Mouse (Mus musculus) spleen, adult 2 months (tissue): ENCODE data around the gene Memo1.

Experiments used
- CTCF ChIP-seq: fragments of 200-500 bp; IDR thresholded peaks from 2 replicates; pipeline ENCODE4 v1.5.1; 2011; ENCODE audit warnings: mild to moderate bottlenecking, inconsistent platforms; ENCODE audit not compliant: insufficient read depth, insufficient read length, insufficient replicate concordance; ENCODE audit errors: extremely low read depth
- POLR2A ChIP-seq: fragments of 200-500 bp; IDR thresholded peaks from 2 replicates; pipeline ENCODE4 v1.6.1; 2011; ENCODE audit warnings: low read depth, low read length, inconsistent platforms

DNA sequence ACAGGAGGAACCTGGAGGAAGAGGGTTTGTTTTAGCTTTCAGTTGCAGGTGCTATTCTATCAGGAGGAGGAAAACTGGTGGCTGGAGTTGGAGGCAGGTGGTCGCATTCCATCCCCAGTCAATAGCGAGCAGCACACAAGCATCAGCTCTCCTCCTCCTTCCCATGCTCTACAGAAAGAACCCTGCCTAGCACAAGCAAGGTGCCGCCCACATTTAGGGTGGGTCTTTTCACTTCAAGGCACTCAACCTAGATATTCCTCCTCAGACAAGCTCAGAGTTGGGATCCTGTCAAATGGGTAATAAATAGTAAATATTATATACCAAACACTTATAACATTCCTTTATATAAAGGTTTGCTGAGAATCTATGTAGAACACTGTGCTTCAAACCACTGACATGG is 5.1 kb downstream of the Memo1 start:
- TF ChIP-seq POLR2A, result no peak
- TF ChIP-seq CTCF, result no peak
